Mouse (Mus musculus) liver, postnatal 0 days (tissue): ENCODE data around the gene Ogfod1.

Source experiments
- CTCF ChIP-seq: sonication (generic); IDR thresholded peaks from 2 replicates; pipeline ENCODE4 v1.5.1; 2016; ENCODE audit warnings: antibody characterized with exemption, low read depth
- EP300 ChIP-seq: IDR thresholded peaks from 2 replicates; pipeline ENCODE4 v1.6.1; 2016; ENCODE audit warnings: antibody characterized with exemption, low read depth, mild to moderate bottlenecking

DNA sequence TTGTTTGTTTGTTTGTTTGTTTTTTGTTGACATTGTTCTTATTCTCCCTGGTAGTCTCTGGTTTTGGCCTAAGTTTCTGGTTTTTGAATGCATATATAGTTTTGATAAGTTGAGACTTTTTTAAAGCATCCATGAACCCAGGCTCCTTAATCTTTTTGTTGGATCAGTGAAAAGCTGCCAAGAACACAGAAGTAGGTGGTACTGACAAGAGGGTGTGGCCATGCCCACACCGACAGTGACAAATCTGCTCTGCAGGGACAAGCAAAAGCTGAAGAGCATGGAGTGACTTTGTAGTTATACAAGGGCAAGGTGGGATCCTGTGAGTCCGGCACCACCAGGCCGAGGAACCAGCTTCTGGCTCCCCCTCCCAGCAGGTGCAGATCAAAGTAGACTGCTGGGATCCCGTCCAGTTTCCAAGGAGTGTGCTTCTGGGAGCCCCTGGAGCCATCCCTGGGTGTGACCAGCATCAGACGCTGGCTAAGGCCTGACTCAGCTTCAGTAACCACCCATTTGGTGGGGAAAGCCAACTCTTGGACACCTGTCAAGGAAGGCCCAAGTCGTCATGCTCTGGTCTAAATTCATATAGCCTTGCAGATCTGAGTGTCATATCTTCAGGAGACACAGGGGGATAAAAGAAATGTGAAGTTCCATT lies 73.7 kb downstream of the Ogfod1 start:
- TF ChIP-seq CTCF, result no peak
- TF ChIP-seq EP300, result no peak
